Mouse (Mus musculus): Measurements from ENCODE around the gene Bid. TPM values are rescaled to one million over a fixed set of nuclear protein-coding genes. Genes with fewer than 3 reads are reported as not detected.
A peak's percentile ranks its signal among the peaks of the same experiment; 100 is the strongest.
"Not testable (repeated sequence)": the region's sequence is repeated elsewhere in the genome, so short reads cannot be mapped to it uniquely, and the experiment has no call there.

Gene Bid
- polyA plus RNA-seq, 1 experiment from 2014 or later, result 17.8 TPM

- Histone ChIP-seq H3K4me2 (no peak overlapping the region), H3K4me1 (peaks cover 28% of the 10 kb centered on the region), H3K27me3 (no peaks in the 10 kb centered on the region), H3K27ac (no peak overlapping the region), H3K4me3 (no peak overlapping the region), H3K9ac (no peak overlapping the region), H3K9me3 (no peaks in the 10 kb centered on the region), H3K36me3 (no peaks in the 10 kb centered on the region)
- 75% methylated on average over 8 of the region's 8 CpGs for WGBS
- no peak for ATAC-seq (ENCODE audit: borderline replicate concordance, extremely low read depth, low FRiP score, low TSS enrichment)
Measured at GRCm38 (mm10) chr6:120913783-120914182, 2.9 kb downstream of the Bid start.

DNA sequence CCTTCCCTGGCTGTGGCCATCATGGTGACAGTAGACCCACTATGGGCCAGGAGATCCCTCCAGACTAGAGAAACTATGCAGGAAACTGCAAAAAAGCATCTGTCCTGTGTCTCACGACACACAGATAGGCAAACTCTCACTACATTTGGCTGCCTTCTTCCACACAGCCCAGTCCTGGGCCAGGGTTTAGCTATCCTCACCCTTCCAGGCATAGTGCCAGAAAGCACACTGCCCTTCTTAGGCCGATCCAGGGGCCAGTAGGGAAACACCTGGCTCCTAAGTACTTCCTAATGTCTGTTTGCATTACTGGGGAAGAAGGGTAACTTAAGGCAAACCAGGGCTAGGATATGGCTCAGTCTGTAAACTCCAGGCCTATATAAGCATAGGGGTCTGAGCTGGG is 3.7 kb downstream of the Bid start:
- no peak for ATAC-seq (ENCODE audit: borderline replicate concordance, extremely low read depth, low FRiP score, low TSS enrichment)
- Histone ChIP-seq H3K9ac (no peak overlapping the region), H3K4me3 (no peak overlapping the region), H3K4me2 (no peak overlapping the region), H3K4me1 (peaks cover 28% of the 10 kb centered on the region), H3K9me3 (no peaks in the 10 kb centered on the region), H3K27ac (no peak overlapping the region), H3K27me3 (no peaks in the 10 kb centered on the region), H3K36me3 (no peaks in the 10 kb centered on the region)
- WGBS, result 6% methylated on average over 2 of the region's 2 CpGs

- peaks cover 25% of the 10 kb centered on the region for H3K4me1 ChIP-seq
- no peaks in the 10 kb centered on the region for H3K9me3 ChIP-seq
- no peaks in the 10 kb centered on the region for H3K36me3 ChIP-seq
- H3K9ac ChIP-seq, result no peak overlapping the region
- 60% methylated on average over 13 of the region's 13 CpGs for WGBS
- H3K4me3 ChIP-seq, result no peak overlapping the region
- no peak overlapping the region for H3K27ac ChIP-seq
- H3K4me2 ChIP-seq, result no peak overlapping the region
- H3K27me3 ChIP-seq, result no peaks in the 10 kb centered on the region
- no peak for ATAC-seq (ENCODE audit: borderline replicate concordance, extremely low read depth, low FRiP score, low TSS enrichment)
Measured at GRCm38 (mm10) chr6:120911213-120912007, 5.2 kb downstream of the Bid start.

GRCm38 (mm10) chr6:120909501-120909900 is 7.2 kb downstream of the Bid start:
- Histone ChIP-seq H3K9me3 (no peaks in the 10 kb centered on the region), H3K27ac (no peak overlapping the region), H3K36me3 (no peaks in the 10 kb centered on the region), H3K4me1 (peaks cover 16% of the 10 kb centered on the region), H3K4me2 (no peak overlapping the region), H3K4me3 (no peak overlapping the region), H3K9ac (no peak overlapping the region), H3K27me3 (no peaks in the 10 kb centered on the region)
- no peak for ATAC-seq (ENCODE audit: borderline replicate concordance, extremely low read depth, low FRiP score, low TSS enrichment)
- WGBS, result 75% methylated on average over 3 of the region's 3 CpGs

DNA sequence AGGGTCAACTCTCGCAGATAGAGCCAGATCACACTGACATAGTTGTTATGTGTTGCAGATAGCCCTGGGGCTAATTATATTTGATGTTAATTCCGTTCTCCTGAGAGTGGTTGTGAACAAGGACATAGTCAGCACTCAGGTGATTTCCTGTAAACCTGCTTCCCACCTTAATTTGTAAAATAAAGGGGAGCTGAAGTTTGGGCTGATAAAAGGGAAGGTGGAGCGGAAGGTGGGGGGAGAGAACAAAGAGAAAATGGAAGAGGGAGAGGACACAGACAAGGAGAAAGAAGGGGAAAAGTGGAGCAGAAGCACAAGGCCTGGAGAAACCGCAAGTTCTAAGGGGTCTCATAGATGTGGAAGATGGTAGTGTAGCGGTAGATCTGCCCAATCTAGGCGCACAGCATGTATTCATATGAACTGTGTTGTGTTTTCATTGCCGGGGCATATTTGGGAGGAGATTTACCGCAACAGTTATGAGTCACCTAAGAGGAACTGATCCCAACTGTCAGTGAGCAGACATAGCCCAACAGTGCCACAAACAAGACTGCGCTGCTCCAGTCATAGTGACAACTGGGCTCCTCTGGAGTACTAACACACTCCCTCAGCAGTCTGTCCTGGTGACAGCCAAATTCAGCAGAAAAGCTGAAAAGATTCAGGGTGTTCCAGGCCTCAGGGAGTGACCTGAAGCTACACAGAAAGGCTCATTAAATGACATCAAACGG is 8.6 kb downstream of the Bid start:
- WGBS, result 86% methylated on average over 10 of the region's 10 CpGs
- H3K36me3 ChIP-seq; H3K4me3 ChIP-seq; H3K27me3 ChIP-seq; H3K4me2 ChIP-seq; H3K9ac ChIP-seq; H3K27ac ChIP-seq; ATAC-seq (ENCODE audit: borderline replicate concordance, extremely low read depth, low FRiP score, low TSS enrichment); H3K9me3 ChIP-seq: not testable (repeated sequence)
- peaks cover 14% of the 10 kb centered on the region for H3K4me1 ChIP-seq

DNA sequence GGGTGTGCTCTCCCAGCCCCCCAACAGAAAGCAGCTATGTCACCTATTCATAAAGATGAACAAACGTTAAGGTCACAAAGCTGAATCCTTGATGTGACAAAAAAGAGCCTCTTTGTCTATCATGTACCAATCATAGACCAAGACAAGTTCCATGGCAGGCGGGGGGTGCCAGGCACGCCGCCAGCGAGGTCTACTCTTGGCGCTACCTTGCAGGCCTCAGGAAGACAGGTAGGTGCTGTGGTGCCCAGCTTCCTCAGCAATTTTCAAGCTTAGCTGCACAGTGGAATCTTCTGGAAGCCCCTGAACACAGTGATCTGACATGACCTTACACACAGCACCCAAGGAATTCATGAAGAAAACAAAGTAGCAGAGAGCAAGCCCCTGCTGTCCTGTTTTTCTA is 10.1 kb downstream of the Bid start:
- no peak overlapping the region for H3K4me3 ChIP-seq
- no peak for ATAC-seq (ENCODE audit: borderline replicate concordance, extremely low read depth, low FRiP score, low TSS enrichment)
- H3K4me1 ChIP-seq, result 0 out of 2 replicates have a peak, but pooled peaks cover 5% of the 10 kb centered on the region
- 89% methylated on average over 6 of the region's 6 CpGs for WGBS
- H3K36me3 ChIP-seq, result no peaks in the 10 kb centered on the region
- H3K9ac ChIP-seq, result no peak overlapping the region
- no peaks in the 10 kb centered on the region for H3K9me3 ChIP-seq
- H3K27ac ChIP-seq, result no peak overlapping the region
- no peaks in the 10 kb centered on the region for H3K27me3 ChIP-seq
- H3K4me2 ChIP-seq, result no peak overlapping the region

- H3K4me2 ChIP-seq, result no peak overlapping the region
- no peak overlapping the region for H3K9ac ChIP-seq
- no peak overlapping the region for H3K4me3 ChIP-seq
- no peaks in the 10 kb centered on the region for H3K9me3 ChIP-seq
- no peaks in the 10 kb centered on the region for H3K4me1 ChIP-seq
- no peak overlapping the region for H3K27ac ChIP-seq
- no peak for ATAC-seq (ENCODE audit: borderline replicate concordance, extremely low read depth, low FRiP score, low TSS enrichment)
- 82% methylated on average over 5 of the region's 5 CpGs for WGBS
- H3K27me3 ChIP-seq, result no peaks in the 10 kb centered on the region
- H3K36me3 ChIP-seq, result no peaks in the 10 kb centered on the region
Measured at GRCm38 (mm10) chr6:120905111-120905510, 11.5 kb downstream of the Bid start.

DNA sequence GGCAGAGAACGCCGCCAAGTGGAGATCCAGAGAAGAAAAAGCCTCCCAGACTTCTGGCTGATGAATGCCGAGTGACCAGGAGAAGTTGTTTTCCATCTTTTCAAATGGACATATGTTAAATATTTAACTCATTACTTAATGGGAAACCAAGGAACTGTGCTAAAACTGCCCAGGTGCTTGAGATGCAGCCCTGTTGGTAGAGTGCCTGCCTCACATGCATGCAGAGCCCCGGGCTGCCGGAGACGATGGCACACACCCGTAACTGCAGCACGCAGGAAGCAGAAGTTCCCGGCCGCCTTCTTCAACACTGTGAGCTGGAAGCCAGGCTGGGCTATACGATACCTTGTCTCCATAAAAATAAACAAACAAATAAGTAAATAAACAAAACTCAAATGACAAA is 12.7 kb downstream of the Bid start:
- ATAC-seq (ENCODE audit: borderline replicate concordance, extremely low read depth, low FRiP score, low TSS enrichment), result no peak
- H3K4me2 ChIP-seq, result no peak overlapping the region
- no peaks in the 10 kb centered on the region for H3K9me3 ChIP-seq
- no peak overlapping the region for H3K9ac ChIP-seq
- no peak overlapping the region for H3K4me3 ChIP-seq
- no peaks in the 10 kb centered on the region for H3K27me3 ChIP-seq
- H3K27ac ChIP-seq, result no peak overlapping the region
- H3K4me1 ChIP-seq, result no peaks in the 10 kb centered on the region
- H3K36me3 ChIP-seq, result no peaks in the 10 kb centered on the region
- WGBS, result 82% methylated on average over 11 of the region's 11 CpGs

GRCm38 (mm10) chr6:120903450-120903912 is 13.2 kb downstream of the Bid start:
- Histone ChIP-seq H3K27me3 (no peaks in the 10 kb centered on the region), H3K36me3 (no peaks in the 10 kb centered on the region), H3K9me3 (no peaks in the 10 kb centered on the region), H3K4me2 (no peak overlapping the region), H3K27ac (no peak overlapping the region), H3K9ac (no peak overlapping the region), H3K4me3 (no peak overlapping the region), H3K4me1 (no peaks in the 10 kb centered on the region)
- peak; percentile 40; the same call in 1 of the 2 replicates for ATAC-seq (ENCODE audit: borderline replicate concordance, extremely low read depth, low FRiP score, low TSS enrichment)
- WGBS, result 39% methylated on average over 5 of the region's 5 CpGs

DNA sequence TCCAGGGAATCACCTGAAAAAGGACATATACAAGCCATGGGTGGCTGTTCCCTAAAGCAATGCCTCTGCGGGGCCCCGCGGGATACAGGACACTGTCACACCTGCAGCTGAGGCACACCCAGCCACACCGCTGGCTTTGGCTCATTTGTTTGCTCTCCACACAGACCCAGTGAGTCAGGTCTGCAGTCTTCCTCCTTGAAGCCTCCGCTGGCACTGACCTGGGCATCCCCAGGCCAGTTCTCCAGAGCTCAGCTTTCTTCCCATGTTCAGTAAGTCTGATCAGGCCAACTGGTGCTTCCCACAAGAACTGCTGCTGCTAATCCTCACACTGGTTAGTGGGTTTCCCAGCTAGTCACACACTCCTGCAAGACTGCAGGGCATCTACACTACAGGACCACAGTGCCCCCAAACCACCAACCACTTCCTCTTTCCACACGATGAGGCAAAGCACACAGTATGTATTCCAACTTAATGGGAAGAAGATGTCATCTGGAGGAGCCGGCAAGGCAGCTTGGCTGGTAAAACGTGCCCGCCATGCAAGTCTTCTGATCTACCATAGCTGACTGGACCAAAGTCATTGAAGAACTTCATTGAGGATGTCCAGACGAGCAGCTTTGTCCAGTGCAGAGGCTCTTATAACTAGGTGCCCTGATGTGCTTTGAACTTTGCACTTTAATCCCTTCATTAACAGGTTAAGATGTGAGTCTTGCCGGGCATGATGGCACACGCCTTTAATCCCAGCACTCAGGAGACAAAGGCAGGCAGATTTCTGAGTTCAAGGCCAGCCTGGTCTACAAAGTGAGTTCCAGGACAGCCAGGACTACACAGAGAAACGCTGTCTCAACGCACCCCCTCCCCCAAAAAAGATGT is 14.6 kb downstream of the Bid start:
- Histone ChIP-seq H3K4me3 (no peak overlapping the region), H3K4me2 (no peak overlapping the region), H3K27me3 (no peaks in the 10 kb centered on the region), H3K9me3 (no peaks in the 10 kb centered on the region), H3K4me1 (no peaks in the 10 kb centered on the region), H3K36me3 (no peaks in the 10 kb centered on the region), H3K9ac (no peak overlapping the region), H3K27ac (no peak overlapping the region)
- no peak for ATAC-seq (ENCODE audit: borderline replicate concordance, extremely low read depth, low FRiP score, low TSS enrichment)
- WGBS, result 85% methylated on average over 14 of the region's 14 CpGs

- H3K36me3 ChIP-seq, result peaks cover 12% of the 10 kb centered on the region; the same call in 1 of the 2 replicates
Measured at GRCm38 (mm10) chr6:120898188-120898833, 18.3 kb downstream of the Bid start.

More at GRCm38 (mm10) chr6:120898188-120898833, 18.3 kb downstream of the Bid start:
- 69% methylated on average over 6 of the region's 6 CpGs for WGBS
- no peak overlapping the region for H3K27ac ChIP-seq
- peak; percentile 62; the same call in 1 of the 2 replicates for ATAC-seq (ENCODE audit: borderline replicate concordance, extremely low read depth, low FRiP score, low TSS enrichment)
- no peak overlapping the region for H3K4me2 ChIP-seq
- H3K9ac ChIP-seq, result no peak overlapping the region
- no peak overlapping the region for H3K4me3 ChIP-seq
- H3K9me3 ChIP-seq, result no peaks in the 10 kb centered on the region
- H3K27me3 ChIP-seq, result no peaks in the 10 kb centered on the region
- no peaks in the 10 kb centered on the region for H3K4me1 ChIP-seq
